Mouse (Mus musculus) layer of hippocampus, postnatal 25 days (tissue): ENCODE results near the gene Got2. TPM values are rescaled to one million over a fixed set of nuclear protein-coding genes. Genes with fewer than 3 reads are reported as not detected.

ENCODE experiments used
- DNase-seq, 2 experiments: peaks; one replicate each; pipeline ENCODE4 v3.0.0; 2022; ENCODE audit warnings: mixed read lengths in 2 of 2, low spot score in 1 of 2; ENCODE audit errors: extremely low spot score in 1 of 2
- total RNA-seq, 2 experiments: library from RNA; stranded (reverse); gene quantifications; 2 replicates each; pipeline ENCODE4 v1.2.3; 2021

The Got2 gene
- 100 to 1,000 TPM; 228 to 234 TPM for total RNA-seq

GRCm38 (mm10) chr8:95888285-95889136, at the start of gene Got2:
TSS of gene Got2 (minus strand) at chr8:95888547.
- DNase-seq, result peak; percentile 82 to 94

- DNase-seq, result no peak
These were observed 44.5 kb upstream of the Got2 start for GRCm38 (mm10) chr8:95932841-95933240.

GRCm38 (mm10) chr8:95929821-95930220, 41.5 kb upstream of the Got2 start:
- DNase-seq, result no peak

- peak in 1 of 2 experiments; percentile 7 for DNase-seq
These were observed 27.8 kb upstream of the Got2 start for GRCm38 (mm10) chr8:95916106-95916505.

- DNase-seq, result peak; percentile 74 to 93
These were observed 26.7 kb upstream of the Got2 start for GRCm38 (mm10) chr8:95914905-95915643.

- DNase-seq, result no peak
These were observed 22.9 kb upstream of the Got2 start for GRCm38 (mm10) chr8:95911240-95911639.

- DNase-seq, result no peak
These were observed 19.5 kb upstream of the Got2 start for GRCm38 (mm10) chr8:95907885-95908284.

GRCm38 (mm10) chr8:95906738-95907137, 18.4 kb upstream of the Got2 start:
- no peak for DNase-seq

GRCm38 (mm10) chr8:95901864-95902263, 13.5 kb upstream of the Got2 start:
- DNase-seq, result no peak

- no peak for DNase-seq
These were observed 5.4 kb upstream of the Got2 start for GRCm38 (mm10) chr8:95893701-95894100.

- peak; percentile 70 to 77 for DNase-seq
These were observed 616 bp downstream of the Got2 start for GRCm38 (mm10) chr8:95887578-95888284.

GRCm38 (mm10) chr8:95886647-95887577, 1.4 kb downstream of the Got2 start:
- peak; percentile 19 to 27 for DNase-seq

GRCm38 (mm10) chr8:95885966-95886365, 2.4 kb downstream of the Got2 start:
- no peak for DNase-seq

GRCm38 (mm10) chr8:95885271-95885841, 3.0 kb downstream of the Got2 start:
- no peak for DNase-seq

GRCm38 (mm10) chr8:95884491-95884890, 3.9 kb downstream of the Got2 start:
- DNase-seq, result no peak

- no peak for DNase-seq
These were observed 6.2 kb downstream of the Got2 start for GRCm38 (mm10) chr8:95882191-95882590.

- DNase-seq, result no peak
These were observed 6.8 kb downstream of the Got2 start for GRCm38 (mm10) chr8:95881576-95881975.

GRCm38 (mm10) chr8:95879823-95880222, 8.5 kb downstream of the Got2 start:
- no peak for DNase-seq

GRCm38 (mm10) chr8:95878176-95878962, 10.0 kb downstream of the Got2 start:
- peak in 1 of 2 experiments; percentile 33 for DNase-seq
